Mouse (Mus musculus) liver, adult 2 months (tissue): Measurements from ENCODE around the gene Ttll5.

Experiments used
- CTCF ChIP-seq: fragments of 200-500 bp; IDR thresholded peaks from 2 replicates; pipeline ENCODE4 v1.5.1; 2011; ENCODE audit warnings: low read depth, low read length, control low read depth
- POLR2A ChIP-seq: fragments of 200-500 bp; IDR thresholded peaks from 2 replicates; pipeline ENCODE4 v1.6.1; 2011; ENCODE audit warnings: low read length, control low read depth; ENCODE audit not compliant: insufficient read depth; ENCODE audit errors: extremely low read depth

GRCm38 (mm10) chr12:86014621-86015020 is 190.2 kb downstream of the Ttll5 start:
- TF ChIP-seq POLR2A, result no peak
- TF ChIP-seq CTCF, result no peak
